Mouse (Mus musculus) T-helper 17 cell (primary cell): ENCODE results near the gene Rtl3.

Source experiments
- in situ Hi-C, 2 experiments: fragments of 300-600 bp; cut with MboI, MseI; formaldehyde crosslinking; loops; 1 replicate in 1 of 2; 2 replicates in 1 of 2; pipeline ENCODE4 v1.15.1; 2025; ENCODE audit warnings: high pct_unique_total_duplicates in 2 of 2

Rtl3 gene

DNA sequence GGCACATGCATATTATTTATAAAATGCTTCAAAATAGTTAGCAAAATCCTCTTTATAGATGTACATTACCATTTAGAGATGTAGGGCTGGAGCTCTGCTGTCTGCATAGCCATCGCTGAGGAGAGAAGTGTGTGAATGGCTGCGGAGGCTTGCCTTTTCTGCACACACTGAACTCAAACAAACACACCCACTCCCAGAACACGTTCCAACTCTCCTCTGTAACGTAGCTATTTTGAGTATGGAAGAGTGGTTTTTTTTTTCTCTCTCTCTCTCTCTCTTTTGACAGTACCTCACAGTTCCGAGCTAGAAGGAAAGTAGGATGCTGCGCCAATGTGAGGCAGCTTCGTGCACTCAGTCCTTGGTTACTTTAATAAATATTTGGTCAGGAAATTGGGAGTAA is at the start of gene Rtl3:
TSS of gene Rtl3 (minus strand) at position 236 of the 400 bp plus-strand sequence.
- in situ Hi-C loops, result no loop called here

DNA sequence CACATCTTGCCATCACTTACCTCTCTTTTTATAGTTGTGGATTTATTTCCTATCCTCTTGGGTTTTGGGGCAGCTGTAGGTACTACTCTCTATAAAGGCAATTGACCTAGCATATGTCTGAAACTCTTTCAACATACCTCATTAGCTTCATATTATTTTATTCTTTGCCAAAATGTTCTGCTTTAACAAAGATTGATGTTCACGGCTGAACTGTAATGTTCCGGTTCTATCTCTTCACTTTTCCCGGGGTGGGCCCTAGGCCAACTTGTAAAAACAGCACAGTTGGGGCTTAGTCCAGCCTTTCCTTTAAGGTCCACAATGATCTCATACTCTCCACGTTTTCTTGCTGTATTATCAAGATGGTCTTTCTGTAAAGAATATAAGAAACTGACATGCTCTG is 31.9 kb upstream of the Rtl3 start:
- in situ Hi-C loops, result no loop called here

DNA sequence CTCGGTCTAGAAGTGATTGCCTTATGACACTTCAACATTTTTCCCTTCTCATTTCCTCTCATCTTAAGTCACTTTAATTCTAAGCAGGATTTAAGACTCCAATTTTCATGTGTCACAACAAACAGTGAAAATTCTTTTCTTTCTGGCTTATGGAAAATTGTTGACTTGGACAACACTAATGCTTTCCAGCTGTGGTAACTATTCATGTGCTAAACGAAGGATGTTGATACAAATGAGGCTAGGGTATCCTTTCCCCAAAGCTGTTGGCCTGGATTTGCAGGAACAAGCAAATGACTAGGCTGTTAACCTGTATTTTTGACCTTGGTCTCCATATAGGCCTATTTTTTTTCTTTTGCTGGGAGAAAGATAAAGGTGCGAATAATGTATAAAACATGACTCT is 31.4 kb upstream of the Rtl3 start:
- in situ Hi-C loops, result no loop called here

DNA sequence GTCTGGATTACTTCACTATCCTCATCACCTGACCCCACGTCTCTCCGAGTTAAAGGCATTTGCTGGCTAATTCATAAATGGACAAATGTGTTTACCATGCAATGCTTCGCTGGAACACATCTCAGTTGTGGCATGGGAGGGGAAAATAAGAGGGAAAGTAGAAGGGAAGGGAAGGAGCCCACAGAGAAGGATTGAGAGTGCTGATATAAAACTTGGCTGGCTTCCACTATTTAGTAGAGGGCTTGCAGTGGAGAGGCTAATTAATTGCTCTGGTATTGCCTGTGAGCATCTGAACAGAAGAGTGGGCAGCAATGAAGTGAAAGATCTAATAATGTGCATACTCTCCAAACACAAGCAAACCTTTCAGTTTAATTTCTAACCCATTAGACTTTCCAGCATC is 31.0 kb upstream of the Rtl3 start:
- in situ Hi-C loops, result no loop called here

DNA sequence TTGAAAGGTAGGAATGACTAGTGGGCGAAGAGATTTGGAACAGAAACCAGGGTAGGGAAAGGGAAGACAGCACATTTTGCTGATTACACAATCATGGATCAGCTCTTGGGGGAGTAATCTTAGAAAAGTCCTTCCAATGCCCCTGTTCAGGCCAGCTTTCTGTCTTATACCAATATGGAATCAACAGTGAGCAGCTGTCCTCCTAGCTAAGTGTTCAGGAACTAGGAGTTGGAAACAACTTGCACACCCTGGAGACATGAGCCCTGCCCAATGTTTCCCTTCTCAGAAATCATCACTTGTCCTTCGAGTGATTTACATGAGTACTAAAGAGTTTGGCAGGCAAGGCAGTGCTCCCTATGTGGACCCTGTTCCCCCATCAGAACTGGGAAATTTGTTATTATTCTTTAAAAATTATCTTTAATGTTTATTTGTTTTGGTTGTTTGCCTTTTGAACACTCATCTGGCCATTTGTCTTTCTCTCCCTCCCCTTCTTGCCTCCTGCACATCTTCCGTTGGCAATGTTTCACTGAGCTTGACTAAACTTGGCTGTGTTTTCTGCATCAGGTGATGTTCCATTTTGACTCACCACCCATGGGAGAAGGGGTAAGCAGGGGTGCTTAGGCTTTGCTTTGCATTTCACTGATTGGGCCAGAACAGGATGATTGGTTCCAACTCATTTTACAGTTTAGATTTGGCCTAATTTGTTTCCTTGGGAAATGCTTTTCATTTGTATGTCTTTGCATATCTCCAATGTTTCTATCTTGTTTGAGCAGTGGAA is 13.3 kb upstream of the Rtl3 start:
- in situ Hi-C loops, result no loop called here

DNA sequence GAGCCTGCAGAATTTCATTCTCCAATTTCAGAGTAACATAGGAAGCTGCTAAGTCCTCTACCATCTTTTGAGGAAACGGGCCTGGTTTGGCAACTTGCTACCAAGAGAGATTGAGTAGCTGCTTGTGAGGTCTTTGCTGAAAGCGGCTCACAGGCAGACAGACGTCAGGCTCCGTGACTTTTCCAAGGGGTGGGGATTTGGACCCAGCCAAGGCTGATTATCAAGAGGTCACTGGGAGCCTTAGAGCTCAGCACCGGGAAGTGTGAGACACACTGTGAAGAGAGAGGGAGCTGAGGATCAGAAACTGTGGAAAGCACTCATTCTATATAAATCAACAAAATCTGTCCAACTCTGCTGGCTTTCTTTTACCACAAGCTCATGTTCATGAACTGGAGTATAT is 853 bp downstream of the Rtl3 start:
- in situ Hi-C loops, result no loop called here

DNA sequence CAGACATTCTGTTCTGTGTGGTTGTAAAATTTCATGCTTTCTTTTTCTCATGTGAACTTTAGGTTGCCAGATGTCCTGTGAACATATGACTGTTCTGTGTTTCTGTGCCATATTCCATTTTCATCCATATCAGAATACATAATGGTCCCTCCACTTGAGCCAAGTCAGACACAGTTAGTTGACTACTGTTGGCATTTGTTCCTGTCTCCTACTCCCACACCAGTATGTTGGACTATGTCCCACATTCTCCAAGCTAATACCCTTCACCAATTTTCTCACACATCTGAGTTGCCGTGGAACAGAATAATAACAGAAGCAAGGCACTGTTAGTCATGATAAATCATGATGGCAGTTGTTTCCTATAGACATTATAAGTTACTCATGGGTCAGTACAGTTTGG is 9.9 kb downstream of the Rtl3 start:
- in situ Hi-C loops, result no loop called here

DNA sequence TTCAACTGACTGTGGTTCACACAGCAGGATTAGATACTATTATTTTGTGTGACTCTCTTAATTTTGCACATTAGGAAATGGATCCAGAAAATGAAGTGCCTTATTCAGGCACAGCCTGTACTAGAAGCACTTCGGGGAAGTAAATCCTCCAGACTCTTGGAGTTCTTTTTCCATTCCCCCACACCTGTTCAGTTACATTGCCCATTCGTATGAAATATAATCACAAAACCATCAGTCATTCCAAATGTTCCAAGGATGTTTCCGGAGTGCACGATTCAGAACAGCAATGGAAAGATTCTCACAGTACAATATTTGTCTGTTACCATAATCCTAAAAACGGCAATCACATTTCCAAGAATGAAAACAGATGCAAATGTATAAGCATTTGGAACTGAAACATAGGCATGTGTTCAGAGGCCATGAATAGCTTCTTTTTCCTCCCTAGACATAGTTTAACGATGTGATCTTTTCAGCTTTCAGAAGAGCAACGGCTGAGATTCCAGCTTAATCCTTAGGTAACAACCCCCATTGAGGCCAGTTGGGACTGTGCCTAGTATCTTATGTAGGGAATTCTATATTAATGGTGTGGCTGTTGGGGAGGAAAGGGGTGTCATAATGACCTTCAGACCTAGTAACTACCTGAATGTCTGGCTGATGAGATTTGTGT is 30.8 kb downstream of the Rtl3 start:
- in situ Hi-C loops, result no loop called here

DNA sequence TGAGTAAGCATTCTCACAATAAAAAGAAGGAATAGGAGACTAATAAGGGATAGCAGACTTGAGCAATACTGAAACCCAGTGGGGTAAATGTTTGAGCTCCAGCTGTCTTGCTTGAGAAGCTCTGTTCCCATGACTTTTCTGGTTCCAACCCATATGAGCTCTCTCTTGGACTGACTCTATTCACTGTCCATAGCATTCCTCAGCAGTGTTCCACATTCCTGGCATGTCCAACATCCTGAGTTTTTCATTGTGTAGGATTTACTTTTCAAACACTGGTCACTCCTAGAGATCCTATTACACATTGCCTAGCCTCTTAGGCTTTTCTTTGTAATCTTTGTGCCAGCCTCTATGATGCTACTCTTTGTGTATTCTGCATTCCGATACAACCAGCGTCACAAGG is 36.1 kb downstream of the Rtl3 start:
- in situ Hi-C loops, result loop anchor here in 1 of 2 experiments (5.0 kb wide), 1 partner anchor 633 kb away; no protein-coding TSS in a partner anchor

DNA sequence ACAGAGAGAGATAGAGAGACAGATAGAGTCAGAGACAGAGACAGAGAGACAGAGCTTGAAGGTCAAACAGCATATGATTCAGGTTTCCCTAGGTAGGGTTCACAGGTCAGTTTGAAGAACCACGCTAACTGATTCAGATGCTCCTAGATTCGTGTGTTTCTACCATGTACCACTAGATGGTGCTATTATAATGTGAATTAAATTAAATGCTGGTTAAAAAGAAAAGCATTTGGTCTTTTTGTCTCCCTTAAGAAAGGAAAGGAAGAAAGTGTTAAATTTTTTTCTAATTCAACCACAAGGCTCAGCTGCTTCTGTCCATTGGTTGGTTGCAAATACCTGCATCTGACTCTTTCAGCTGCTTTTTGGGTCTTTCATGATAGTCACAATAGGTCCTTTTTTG is 45.8 kb downstream of the Rtl3 start:
- in situ Hi-C loops, result loop anchor here (5.0 to 10.0 kb wide), 2 partner anchors 378 to 690 kb away; no protein-coding TSS in a partner anchor
